Mouse (Mus musculus) gonadal fat pad, adult 2 months (tissue): ENCODE data around the gene Slc7a15. TPM values are rescaled to one million over a fixed set of nuclear protein-coding genes. Genes with fewer than 3 reads are reported as not detected.

Experiments used
- DNase-seq: peaks from one replicate; pipeline ENCODE4 v3.0.0-alpha.2; 2012; ENCODE audit warnings: low read depth
- polyA plus RNA-seq: library from polyadenylated mRNA; depleted of rRNA; stranded (reverse); fragments of >200 nt; gene quantifications from 2 replicates; pipeline ENCODE4 v1.2.3, GENCODE M21; 2012

The Slc7a15 gene
- polyA plus RNA-seq, 1 experiment = 65.7 TPM

DNA sequence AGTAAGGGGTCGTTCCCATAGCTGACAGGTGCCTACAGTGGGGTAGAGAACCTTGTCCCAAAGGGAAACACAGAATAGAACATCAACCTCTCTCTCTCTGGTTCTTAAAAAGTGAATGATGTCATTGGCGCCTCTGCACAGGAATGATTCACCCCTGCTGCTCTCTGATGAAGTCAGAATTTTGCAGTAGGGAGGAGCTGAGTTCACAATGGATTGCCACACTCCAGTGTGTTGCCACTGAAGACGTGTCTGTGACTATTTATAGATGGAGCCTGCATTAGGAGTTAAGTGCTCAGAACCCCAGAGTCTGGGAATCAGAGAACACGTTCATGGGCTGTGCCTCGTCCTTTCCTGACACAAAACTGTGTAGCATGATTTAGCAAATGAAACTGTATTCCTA lies 89.2 kb downstream of the Slc7a15 start:
- no peak for DNase-seq

DNA sequence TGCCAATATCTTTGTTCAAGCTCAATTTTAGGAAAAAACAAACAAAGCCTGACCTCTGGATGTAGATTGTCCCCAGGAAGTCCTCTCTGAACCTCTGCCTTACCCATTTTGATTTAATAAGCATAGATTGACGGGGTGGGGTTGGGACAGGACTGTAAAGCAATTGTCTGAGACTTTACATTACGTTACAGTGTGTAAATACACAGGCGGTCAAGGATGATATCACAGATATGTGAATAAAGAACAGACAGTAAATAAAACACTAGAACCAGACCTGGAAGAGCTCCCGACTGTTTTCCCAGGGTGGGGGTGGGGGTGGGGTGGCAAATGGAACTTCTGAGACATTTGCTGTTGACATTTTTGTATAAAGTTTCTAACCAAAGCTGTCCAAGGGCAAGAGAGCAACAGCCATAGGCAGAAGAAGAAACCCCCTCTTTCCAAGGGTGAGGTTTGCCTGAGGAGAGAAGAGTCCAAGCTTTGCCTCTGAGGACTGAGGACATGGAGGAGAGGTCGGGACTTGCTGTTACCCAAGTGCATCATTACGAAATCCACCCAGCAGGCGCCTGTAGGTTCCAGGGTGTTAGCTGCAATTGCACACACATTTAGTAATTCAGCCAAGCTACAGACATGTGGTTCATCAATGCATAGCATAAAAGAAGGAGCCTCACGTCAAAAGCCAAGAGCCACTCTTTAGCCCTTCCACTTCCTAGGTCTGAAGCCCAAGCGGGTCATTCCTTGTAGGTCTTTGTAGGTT lies 91.7 kb downstream of the Slc7a15 start:
- DNase-seq = no peak

DNA sequence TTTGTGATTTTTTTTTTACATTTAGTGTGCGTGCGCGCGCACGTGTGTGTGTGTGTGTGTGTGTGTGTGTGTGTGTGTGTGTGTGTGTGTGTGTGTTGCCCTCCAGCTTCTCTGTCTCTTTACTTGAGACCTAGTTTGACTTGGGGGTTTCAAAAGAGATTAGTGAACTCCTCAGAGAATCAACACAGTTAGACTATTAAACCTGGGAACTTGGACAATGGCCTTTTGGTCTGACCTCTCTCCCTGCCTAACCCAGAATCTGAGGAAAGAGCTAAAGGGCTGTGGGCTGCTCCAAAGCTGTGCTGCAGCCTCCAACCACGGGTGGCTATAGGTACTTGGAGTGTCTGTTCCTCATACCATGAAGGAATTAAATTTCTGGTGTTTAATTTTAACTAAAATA lies 94.7 kb downstream of the Slc7a15 start:
- no peak for DNase-seq

DNA sequence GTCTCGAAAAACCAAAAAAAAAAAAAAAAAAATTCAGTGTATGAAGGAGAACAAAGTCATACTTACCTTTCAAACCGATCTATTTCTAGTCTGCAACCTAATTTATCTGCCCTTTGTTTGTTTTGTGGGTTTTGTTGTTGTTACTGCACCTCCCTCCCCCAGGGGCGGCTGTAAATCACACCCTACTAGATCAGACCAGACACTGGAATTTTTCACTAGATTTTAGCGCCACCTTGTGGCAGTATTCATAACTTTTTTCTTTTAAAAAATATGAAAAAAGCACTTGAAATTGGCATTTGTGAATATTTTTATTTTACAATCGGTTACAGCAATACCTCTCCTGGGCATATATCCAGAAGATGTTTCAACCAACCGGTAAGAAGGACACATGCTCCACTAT lies 96.3 kb downstream of the Slc7a15 start:
- no peak for DNase-seq

DNA sequence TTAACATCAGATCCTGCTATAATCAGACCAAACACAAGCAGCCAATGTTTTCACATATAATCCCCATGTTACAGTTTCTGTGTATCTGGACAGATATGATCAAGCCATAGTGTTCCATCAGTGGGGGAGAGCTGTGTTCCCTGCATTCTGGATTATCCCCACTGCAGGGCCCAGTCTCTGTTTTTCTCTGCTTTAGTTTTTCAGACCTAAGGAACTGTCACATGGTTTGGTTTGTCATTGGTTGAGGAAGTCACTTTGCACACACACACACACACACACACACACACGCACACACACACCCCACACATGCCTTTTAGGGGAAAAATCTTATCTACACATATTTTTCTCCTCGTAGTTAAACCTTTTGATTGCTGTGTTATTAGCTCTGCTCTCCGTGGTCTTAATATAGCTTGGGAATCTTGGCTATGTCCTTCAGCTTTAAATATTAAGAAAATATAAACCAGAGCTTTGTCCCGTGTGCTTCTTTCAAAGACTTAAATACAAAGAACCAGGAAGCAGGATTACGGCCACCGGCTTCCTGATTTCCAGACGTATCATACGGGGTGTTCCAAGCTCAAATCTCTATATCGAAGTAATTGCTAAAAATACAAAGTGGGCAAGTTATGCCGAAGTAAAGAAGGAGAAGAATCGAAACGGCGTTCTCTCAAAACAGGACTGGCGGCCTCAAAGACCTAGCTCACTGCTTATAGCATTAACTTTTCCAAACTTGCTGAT lies 97.1 kb downstream of the Slc7a15 start:
- no peak for DNase-seq

DNA sequence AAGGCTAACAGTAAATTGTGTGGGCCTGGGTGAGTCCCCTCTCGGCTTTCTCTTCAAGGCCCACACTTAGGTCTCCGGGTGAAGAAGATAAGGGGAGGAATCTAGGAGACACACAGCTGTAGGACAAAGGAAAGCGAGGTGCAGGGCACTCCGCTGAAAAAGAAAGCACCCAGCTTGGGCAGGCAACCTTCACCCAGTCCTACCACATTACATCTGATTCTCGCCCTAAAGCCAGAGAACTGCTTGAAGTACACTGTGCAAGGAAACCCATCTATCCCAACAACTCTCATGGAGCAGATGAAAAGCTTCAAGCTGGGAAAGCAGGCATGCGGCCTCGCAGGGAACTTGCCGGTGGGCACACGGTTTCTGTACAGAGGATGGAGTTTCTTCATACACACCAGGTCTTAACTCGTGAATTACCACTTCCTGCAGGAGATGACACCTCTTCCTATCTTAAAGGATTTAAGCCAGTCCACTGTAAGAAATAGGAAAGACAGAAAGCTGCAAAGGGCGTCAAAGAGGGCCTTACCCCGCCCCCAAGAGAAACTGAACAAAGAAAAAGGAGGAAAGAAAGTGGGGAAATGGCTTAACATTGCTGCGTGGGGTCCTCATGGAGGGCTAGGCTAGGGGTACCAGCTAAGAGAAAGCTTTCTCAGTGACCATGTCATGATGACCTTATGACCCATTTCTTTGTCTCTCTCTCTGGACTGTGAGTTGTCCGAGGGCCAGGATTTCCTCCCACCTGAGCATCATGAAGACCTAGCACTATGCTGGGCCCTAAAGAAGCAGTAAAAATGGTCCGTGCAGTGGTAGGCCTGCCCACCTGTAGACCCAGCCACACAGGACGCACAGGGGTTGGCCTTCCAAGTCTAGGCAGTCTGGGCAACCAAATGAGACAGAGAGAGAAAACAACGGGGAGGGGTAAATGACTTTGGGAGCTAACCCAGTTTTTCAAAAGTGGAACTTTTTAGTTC lies 98.0 kb downstream of the Slc7a15 start:
- no peak for DNase-seq

DNA sequence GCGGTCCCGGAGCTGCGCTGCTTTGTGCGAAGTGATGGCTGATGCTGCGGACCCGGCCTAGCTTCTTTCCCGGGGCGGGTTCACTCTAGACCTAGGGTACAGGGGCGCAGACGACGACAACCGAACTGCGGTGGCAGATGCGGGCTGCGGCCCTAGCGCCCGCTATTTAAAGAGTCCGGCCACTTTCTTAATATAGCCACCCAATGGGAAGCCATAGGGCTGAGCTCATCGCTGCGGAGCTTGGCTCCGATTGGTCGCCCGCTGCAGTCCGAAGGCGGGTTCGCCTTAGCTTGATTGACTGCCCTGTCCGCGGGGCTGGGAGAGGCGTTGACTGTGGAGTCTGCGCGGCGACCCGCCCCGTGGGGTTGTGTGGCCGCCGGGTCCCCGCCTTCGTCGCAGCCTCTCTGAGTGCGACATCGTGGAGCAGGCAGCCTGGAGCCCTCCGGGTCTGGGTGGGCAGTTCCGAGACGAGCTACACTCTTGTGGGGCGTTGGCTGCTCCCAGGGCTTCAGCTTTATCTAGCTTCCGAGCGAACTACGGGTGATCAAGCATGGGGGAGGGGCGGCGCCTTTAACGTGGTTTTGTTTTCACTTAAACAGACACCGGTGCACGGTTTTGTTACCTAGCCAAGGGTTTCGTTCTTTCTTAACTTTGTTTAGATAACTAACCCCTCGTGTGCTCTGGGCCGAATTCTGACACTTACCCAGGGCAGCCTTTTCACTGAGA lies 98.8 kb downstream of the Slc7a15 start, which contains the start of gene Rhob:
TSS of gene Rhob (minus strand) at position 139 of the 726 bp plus-strand sequence.
- no peak for DNase-seq

DNA sequence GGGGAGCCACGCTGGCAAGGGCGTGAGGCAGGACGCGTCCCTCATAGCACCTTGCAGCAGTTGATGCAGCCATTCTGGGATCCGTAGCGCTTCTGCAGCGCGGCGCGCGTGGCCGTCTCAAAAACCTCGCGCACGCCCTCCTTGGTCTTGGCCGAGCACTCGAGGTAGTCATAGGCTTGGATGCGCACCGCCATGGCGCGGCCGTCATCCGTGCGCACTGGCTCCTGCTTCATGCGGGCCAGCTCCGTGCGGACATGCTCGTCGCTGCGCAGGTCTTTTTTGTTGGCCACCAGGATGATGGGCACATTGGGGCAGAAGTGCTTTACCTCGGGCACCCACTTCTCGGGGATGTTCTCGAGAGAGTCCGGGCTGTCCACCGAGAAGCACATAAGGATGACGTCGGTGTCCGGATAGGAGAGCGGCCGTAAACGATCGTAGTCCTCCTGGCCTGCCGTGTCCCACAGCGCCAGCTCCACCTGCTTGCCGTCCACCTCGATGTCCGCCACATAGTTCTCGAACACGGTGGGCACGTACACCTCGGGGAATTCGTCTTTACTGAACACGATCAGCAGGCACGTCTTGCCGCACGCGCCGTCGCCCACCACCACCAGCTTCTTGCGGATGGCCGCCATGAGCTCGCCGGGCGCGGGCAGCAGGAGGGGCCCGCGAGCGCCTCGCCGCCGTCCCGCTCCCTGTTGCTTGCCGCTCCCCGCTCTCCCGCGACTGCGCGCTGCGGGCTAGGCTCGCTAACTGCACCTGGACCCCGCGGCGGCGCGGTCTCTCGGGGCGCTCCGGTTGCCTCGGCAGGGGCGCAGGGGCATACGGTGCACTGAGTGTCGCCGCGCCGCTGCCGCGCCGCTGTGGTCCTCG lies 99.6 kb downstream of the Slc7a15 start:
- DNase-seq = no peak

DNA sequence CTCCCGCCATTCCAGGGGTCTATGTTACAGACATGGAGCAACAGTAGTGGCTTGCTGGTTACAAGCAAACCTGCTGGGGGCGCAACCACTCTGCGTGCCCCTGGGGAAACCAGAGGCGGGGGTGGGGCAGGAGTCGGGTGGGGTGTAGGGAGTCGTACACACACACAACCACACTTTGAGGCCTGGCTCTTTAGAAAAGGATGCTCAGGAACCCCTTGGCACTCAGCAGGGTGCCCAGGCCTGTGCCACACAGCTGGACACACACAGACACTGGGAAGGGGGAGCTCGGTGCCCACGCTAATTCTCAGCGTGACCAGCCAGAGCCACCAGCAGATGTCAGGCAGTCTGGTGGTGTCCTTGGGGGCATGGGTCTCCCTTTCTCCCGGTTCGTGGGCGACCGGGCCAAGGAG lies 100.3 kb downstream of the Slc7a15 start:
- DNase-seq = no peak

DNA sequence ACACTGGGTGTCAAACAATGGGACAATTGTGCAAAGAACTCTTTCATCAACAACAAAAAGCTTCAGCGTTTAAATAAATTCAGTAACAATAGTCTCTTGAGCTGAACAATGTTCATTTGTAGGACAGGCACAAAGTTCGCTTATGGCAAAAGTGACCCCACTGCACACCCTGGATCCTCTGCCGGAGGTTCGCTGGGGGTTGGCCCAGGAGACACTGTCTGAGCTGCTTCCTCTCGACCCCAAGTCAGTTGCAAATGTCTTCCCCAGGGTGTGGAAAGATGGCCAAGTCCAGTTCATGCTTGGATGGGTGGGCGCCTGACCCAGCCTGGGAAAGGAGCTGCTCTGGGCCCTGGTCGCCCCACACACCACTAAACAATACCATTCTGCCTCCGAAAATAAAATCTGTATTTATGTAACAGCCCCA lies 100.7 kb downstream of the Slc7a15 start:
- no peak for DNase-seq

DNA sequence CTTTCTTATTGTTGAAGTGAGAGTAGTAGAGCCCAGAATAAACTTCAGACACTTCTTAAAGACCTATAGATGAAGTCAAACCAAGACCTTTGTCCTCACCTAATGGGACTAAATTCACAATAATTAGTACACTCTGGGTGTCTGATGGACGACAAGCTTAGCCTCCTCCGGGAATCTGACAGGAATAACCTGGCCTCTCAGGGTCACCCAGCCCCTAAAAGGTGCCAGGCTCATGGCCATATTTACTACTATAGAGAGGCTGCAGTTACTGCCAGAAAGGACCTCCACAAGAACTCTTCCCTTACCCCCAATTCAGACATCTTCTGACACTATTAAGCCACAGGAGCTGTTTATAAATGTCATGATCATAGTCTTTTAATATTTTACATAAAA lies 101.6 kb downstream of the Slc7a15 start:
- no peak for DNase-seq

DNA sequence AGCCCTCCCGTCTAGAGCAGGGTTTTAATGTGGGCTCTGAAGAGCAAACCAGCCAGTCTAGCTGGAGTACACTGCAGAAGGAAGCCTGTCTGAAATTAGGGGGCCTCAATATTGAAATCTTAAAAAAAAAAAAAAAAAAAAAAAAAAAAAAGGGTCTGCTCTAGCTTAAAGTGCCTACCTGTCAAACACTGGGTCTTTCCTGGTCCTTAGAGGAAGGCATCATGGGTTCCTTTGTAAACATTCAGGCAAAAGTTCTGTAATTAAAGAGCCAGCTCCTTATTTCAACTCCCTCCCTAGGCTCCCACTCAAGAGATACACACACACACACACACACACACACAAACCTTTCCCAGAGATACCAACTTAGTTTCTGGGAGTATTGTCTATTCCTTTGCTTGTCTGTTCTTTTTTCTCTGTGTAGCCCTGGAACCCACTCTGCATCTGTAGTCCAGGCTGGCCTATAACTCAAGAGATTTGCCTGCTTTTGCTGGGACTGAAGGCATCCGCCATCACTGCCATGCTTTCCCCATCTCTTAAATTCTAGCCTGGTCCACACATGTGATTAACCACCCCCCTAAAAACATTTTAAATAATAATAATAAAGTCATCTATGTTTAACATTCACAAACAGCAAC lies 102.1 kb downstream of the Slc7a15 start:
- no peak for DNase-seq

DNA sequence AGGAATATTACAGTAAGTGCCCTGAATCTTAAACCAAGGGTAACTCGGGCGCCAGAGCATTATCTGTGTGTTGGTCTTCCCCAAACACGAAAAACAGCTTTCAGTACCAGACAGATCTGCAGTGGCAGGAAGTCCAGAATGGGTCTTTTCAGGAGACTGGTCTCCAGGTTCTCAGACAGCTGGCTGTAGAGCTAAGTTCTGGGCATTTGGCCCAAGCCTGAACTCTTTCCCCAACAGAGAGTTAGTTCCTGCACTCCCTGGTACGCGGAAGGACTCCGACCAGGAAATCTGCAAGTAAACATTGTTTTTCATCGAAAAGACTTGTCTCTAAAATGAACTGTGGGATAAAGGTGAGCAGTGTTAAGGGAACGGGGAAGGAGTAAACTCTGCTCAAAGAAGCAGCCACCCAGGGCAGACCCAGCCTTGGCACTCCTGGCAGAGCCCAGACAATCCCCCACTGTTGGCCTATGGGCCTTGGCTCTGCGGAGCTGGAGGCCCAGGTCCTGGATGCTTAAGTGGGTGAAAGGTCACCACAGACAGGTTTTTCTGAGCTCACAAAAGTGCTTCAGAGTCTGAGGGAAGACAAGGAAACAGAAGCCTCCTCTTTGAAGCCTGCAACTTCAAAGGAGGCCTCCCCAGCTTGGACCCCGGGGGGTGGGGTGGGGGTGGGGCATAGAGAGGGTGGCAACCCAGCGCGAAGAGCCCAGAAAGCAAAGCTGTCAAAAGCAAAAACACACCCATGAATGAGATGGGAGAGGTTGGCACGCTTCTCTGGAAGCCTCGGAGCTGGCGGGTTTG lies 102.8 kb downstream of the Slc7a15 start:
- peak; percentile 70 for DNase-seq

DNA sequence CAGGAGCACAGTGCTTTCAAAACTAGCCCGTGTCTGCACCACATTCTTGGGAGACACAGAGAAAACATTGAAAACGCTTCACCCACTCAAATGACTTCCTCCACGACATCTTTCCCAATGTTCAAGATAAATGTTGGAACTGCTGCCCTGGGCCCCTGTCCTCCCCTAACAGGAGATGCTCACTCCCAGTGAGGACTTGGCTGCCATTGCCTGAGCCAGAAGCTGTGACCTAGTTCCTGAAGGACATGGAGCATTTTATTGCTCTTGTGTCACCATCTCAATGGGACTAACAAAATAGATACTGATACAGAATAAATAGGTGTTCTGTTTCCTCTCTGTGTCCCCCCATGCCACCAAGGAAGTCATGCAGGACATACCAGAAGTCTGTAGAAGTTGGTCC lies 104.2 kb downstream of the Slc7a15 start:
- no peak for DNase-seq

DNA sequence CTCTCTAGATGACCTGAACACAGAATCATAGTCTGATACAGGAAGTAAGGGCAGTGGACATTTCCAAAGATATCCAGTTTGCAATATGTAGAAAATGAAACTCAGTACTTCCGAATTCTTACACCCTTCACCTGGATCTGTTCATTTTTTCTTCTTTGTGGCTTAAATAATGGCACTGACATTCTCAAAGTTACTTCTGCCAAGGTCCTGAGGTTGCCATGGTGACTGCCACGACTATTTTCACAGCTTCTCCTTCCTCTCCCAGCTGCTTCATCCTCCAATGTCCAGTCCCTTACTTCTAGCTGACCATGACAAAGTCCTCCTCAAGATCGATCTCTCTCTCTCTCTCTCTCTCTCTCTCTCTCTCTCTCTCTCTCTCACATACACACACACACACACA lies 105.5 kb downstream of the Slc7a15 start:
- DNase-seq = no peak

DNA sequence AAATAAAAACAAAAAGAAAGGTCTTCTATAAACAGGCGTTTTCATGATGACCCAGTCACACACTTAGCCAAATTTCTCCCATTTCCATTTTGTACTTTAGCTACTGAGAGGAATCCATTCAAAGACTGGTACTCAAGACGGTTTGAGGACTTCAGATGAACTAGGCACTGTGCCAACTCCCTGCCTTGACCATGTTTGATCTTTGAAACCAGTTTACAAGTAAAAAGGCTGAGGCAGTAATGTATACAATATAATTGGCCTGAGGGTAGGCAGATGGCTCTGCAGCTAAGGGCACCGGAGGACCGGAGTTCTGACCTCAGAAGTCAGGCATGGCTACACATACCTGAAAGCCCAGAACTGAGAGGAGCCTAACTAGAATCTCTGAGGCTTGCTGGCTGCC lies 109.8 kb downstream of the Slc7a15 start:
- no peak for DNase-seq

DNA sequence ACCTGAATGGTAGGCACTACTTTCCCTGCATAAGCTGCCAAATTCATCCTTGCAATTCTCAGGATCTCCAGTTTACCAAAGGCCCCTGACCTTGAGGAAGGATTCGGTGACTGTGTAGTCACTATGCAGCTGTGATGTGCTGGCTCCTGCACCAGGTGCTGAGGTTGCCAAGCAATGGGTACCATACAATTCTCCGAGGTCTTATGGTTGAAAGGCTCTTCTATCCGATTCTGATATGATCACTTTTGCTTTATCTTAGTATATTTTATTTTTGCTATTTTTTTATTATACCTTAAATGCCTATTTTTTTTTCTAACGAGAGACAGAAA lies 110.2 kb downstream of the Slc7a15 start:
- DNase-seq = no peak

DNA sequence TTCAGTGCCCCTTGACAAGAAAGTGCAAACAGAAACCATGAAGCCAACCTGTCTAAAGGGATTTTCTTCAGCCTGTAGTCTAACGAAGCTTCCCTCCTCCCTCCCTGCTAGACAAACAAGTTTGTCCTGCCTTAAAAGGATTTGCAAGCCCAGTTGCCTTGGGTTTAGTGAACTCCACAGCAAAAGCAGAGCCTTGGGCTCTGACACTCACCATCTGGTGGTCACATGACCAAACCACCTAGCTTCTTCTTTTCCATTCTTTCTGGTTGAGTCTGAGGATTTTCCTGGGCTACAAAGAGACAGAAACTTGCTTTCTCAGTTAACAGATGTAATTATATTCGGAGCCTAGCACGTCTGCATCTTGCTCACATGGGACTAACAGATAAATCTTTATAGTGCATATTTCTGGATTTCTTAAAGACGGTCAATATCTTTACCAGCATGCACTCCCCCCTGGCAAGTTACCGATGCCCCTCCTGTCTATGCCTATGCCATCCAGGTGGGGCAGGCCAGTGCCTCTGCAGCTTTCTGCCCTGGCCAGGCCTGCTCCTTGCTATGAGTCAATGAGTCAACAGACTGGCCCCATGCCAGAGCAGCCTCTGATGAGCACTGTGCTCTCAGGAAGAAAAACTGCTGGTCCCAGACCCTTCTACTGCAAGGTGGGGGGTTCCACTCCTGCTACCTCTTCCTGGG lies 110.8 kb downstream of the Slc7a15 start:
- DNase-seq = no peak

DNA sequence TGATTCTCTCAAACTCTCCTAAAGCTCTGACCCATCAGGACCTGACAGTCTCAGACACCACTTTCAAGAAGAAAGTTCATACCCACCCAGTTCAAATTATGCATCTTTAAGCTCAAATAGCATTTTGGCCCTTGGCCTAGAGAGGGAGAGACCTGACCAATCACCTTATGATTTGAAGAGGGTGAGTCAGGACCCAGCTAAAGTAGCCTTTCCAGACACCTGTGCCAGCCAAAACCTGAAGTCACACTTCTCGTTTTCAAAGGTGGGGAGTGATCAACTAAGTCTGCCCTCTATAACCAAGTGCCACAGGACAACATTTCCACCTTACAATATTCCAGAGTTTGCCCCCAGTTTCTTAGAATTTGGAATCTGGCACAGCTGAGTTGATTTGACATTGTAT lies 111.6 kb downstream of the Slc7a15 start:
- DNase-seq = no peak
